Mouse (Mus musculus) CH12.LX (cell line): Measurements from ENCODE around the gene Idh3g. TPM values are rescaled to one million over a fixed set of nuclear protein-coding genes. Genes with fewer than 3 reads are reported as not detected.

Source experiments
- DNase-seq: peaks from one replicate; pipeline ENCODE4 v3.0.0-alpha.2; 2013; ENCODE audit errors: extremely low read depth
- H3K27ac ChIP-seq: 2 replicates; pipeline ENCODE4 v1.5.1; 2012; ENCODE audit warnings: low read depth, mild to moderate bottlenecking, control low read depth, moderate library complexity; ENCODE audit not compliant: insufficient read depth
- H3K27me3 ChIP-seq: replicated peaks from 2 replicates; pipeline ENCODE3; 2012; ENCODE audit warnings: inconsistent platforms
- H3K36me3 ChIP-seq, 2 experiments: replicated peaks in 1 of 2; 2 replicates each; pipeline versions ENCODE3 to v1.6.1; 2012; ENCODE audit warnings: inconsistent platforms in 1 of 2, low read length in 1 of 2, mild to moderate bottlenecking in 1 of 2, mixed read lengths in 1 of 2, moderate library complexity in 1 of 2; ENCODE audit not compliant: control insufficient read depth in 1 of 2, insufficient read depth in 1 of 2
- H3K4me1 ChIP-seq, 2 experiments: 2 replicates each; pipeline ENCODE4 v1.6.1; 2012; ENCODE audit warnings: inconsistent platforms in 1 of 2, moderate library complexity in 1 of 2; ENCODE audit not compliant: insufficient read depth in 2 of 2, control insufficient read depth in 1 of 2
- H3K4me2 ChIP-seq: 2 replicates; pipeline ENCODE4 v1.6.1; 2012; ENCODE audit warnings: low read depth, mild to moderate bottlenecking, control low read depth; ENCODE audit not compliant: poor library complexity, insufficient read depth, severe bottlenecking
- H3K4me3 ChIP-seq, 3 experiments: fragments of 150-350 bp in 1 of 3; sonication (generic) in 1 of 3; replicated peaks in 1 of 3; 2 replicates each; pipeline versions ENCODE3 to v1.5.1; 2011 to 2012; ENCODE audit warnings: low read depth in 2 of 3, low read length in 2 of 3, mild to moderate bottlenecking in 2 of 3, moderate library complexity in 2 of 3, control low read depth in 1 of 3, improper control_type of control experiment in 1 of 3, inconsistent platforms in 1 of 3, mixed read lengths in 1 of 3; ENCODE audit not compliant: poor library complexity in 1 of 3
- H3K79me2 ChIP-seq: replicated peaks from 2 replicates; pipeline ENCODE4 v1.6.1; 2012; ENCODE audit warnings: mild to moderate bottlenecking, moderate library complexity; ENCODE audit not compliant: control insufficient read depth, poor library complexity, insufficient read depth, severe bottlenecking; ENCODE audit errors: extremely low read depth
- H3K9ac ChIP-seq: 2 replicates; pipeline ENCODE4 v1.6.1; 2012; ENCODE audit warnings: low read depth, mild to moderate bottlenecking, control low read depth, moderate library complexity; ENCODE audit not compliant: insufficient read depth
- H3K9me3 ChIP-seq: replicated peaks from 2 replicates; pipeline ENCODE3; 2012; ENCODE audit warnings: low read length, inconsistent platforms, mixed read lengths
- CTCF ChIP-seq, 2 experiments: IDR thresholded peaks in 1 of 2; conservative IDR thresholded peaks in 1 of 2; 2 replicates each; pipeline ENCODE4 v1.5.1; 2011 to 2012; ENCODE audit warnings: low read depth in 2 of 2, low read length in 2 of 2, improper control_type of control experiment in 1 of 2, inconsistent platforms in 1 of 2, mild to moderate bottlenecking in 1 of 2, moderate library complexity in 1 of 2
- ETS1 ChIP-seq: conservative IDR thresholded peaks from 2 replicates; pipeline ENCODE4 v1.6.1; 2012; ENCODE audit warnings: low read depth, mild to moderate bottlenecking, inconsistent platforms, low read length, improper control_type of control experiment, moderate library complexity
- IRF4 ChIP-seq: IDR thresholded peaks from 2 replicates; pipeline ENCODE4 v1.6.1; 2014; ENCODE audit warnings: low read depth, mild to moderate bottlenecking, inconsistent platforms, low read length, improper control_type of control experiment
- MAFK ChIP-seq: IDR thresholded peaks from 2 replicates; pipeline ENCODE4 v1.6.1; 2011; ENCODE audit warnings: low read length, improper control_type of control experiment; ENCODE audit not compliant: insufficient replicate concordance
- MAZ ChIP-seq: IDR thresholded peaks from 2 replicates; pipeline ENCODE4 v1.6.1; 2012; ENCODE audit warnings: low read depth, mild to moderate bottlenecking, inconsistent platforms, low read length, improper control_type of control experiment, moderate library complexity
- NRF1 ChIP-seq: IDR thresholded peaks from 2 replicates; pipeline ENCODE4 v1.6.1; 2014; ENCODE audit warnings: low read depth, mild to moderate bottlenecking, inconsistent platforms, low read length, improper control_type of control experiment, moderate library complexity
- PAX5 ChIP-seq: IDR thresholded peaks from 2 replicates; pipeline ENCODE4 v1.6.1; 2012; ENCODE audit warnings: low read length, inconsistent platforms, mixed read lengths
- POLR2AphosphoS2 ChIP-seq: IDR thresholded peaks from 2 replicates; pipeline ENCODE4 v1.6.1; 2011; ENCODE audit warnings: low read depth, low read length, improper control_type of control experiment
- RAD21 ChIP-seq: IDR thresholded peaks from 2 replicates; pipeline ENCODE4 v1.6.1; 2011; ENCODE audit warnings: low read depth, mild to moderate bottlenecking, low read length, improper control_type of control experiment, moderate library complexity
- TCF12 ChIP-seq: IDR thresholded peaks from 2 replicates; pipeline ENCODE4 v1.6.1; 2014; ENCODE audit warnings: low read depth, mild to moderate bottlenecking, inconsistent platforms, low read length, improper control_type of control experiment
- USF1 ChIP-seq: IDR thresholded peaks from 2 replicates; pipeline ENCODE4 v1.6.1; 2014; ENCODE audit warnings: low read depth, mild to moderate bottlenecking, inconsistent platforms, low read length, improper control_type of control experiment
- ZNF384 ChIP-seq: IDR thresholded peaks from 2 replicates; pipeline ENCODE4 v1.6.1; 2012; ENCODE audit warnings: low read depth, low read length, improper control_type of control experiment, inconsistent platforms
- dilution Hi-C: fragments of 300-500 bp; cut with MboI; formaldehyde crosslinking; loops from 2 replicates; pipeline ENCODE4 v1.14.3; 2020; ENCODE audit warnings: low sequenced_read_pairs; ENCODE audit not compliant: extremely low pct_unique_long_range_greater_than_20kb, extremely low pct_ligation_motif_present
- in situ Hi-C: fragments of 300-500 bp; cut with MboI; formaldehyde crosslinking; loops from 3 replicates; pipeline ENCODE4 v1.14.3; 2019; ENCODE audit warnings: low sequenced_read_pairs, low pct_ligation_motif_present, low pct_unique_long_range_greater_than_20kb, mixed read lengths
- polyA plus RNA-seq: library from polyadenylated mRNA; unstranded; fragments of >175 nt; gene quantifications from 2 replicates; pipeline ENCODE4 v1.2.1, GENCODE M21; 2012; ENCODE audit warnings: low read depth; ENCODE audit not compliant: insufficient read length
- total RNA-seq, 2 experiments: library from RNA; depleted of rRNA; stranded (reverse); fragments of 300-350 nt in 1 of 2; fragments of >200 nt in 1 of 2; gene quantifications; 2 replicates each; pipeline ENCODE4 v1.2.3; 2012 to 2014

Gene Idh3g
- total and polyA plus RNA-seq, 3 experiments, result 209 to 237 (median 219) TPM

GRCm38 (mm10) chrX:73835731-73836130 lies 49.0 kb upstream of the Idh3g start:
- Histone ChIP-seq H3K79me2 (no peaks in the 10 kb centered on the region), H3K27ac (no peak overlapping the region), H3K4me1 (no peaks in the 10 kb centered on the region), H3K9me3 (no peaks in the 10 kb centered on the region), H3K4me3 (no peak overlapping the region), H3K4me2 (no peak overlapping the region), H3K36me3 (no peaks in the 10 kb centered on the region), H3K27me3 (no peaks in the 10 kb centered on the region), H3K9ac (no peak overlapping the region)
- in situ Hi-C loops (no loop called here), dilution Hi-C loops (no loop called here)
- TF ChIP-seq ZNF384 (no peak), POLR2AphosphoS2 (no peak), TCF12 (no peak), IRF4 (no peak), RAD21 (no peak), ETS1 (no peak), CTCF (conservative IDR thresholded peaks at IDR 0.05 in 1 of 2, IDR thresholded peaks at IDR 0.05 in 1 of 2; ENCODE audit: low read depth in 2 of 2, low read length in 2 of 2) (no peak)
- DNase-seq, result no peak

GRCm38 (mm10) chrX:73824185-73825151 lies 37.8 kb upstream of the Idh3g start, which contains the start of gene Pdzd4:
Gene Pdzd4 (minus strand): TSS chrX:73824969.
- in situ Hi-C loops, result no loop called here
- no peaks in the 10 kb centered on the region for H3K27me3 ChIP-seq
- H3K36me3 ChIP-seq, result no peaks in the 10 kb centered on the region
- no peaks in the 10 kb centered on the region for H3K79me2 ChIP-seq
- H3K9ac ChIP-seq, result peak within 1 kb of the TSS; percentile 91
- DNase-seq, result peak; percentile 10
- peaks cover 0 to 7% of the 10 kb centered on the region in 2 experiments; a peak in 1 of 4 replicates for H3K4me1 ChIP-seq
- H3K4me3 ChIP-seq, result peak within 1 kb of the TSS; percentile 38 to 81 (median 56)
- no peaks in the 10 kb centered on the region for H3K9me3 ChIP-seq
- TF ChIP-seq NRF1, result peak; percentile 81
- no peak for TF ChIP-seq USF1
- TF ChIP-seq MAZ, result no peak
- no peak for TF ChIP-seq MAFK
- no peak for TF ChIP-seq PAX5
- dilution Hi-C loops, result no loop called here
- peak within 1 kb of the TSS; percentile 87 for H3K4me2 ChIP-seq
- H3K27ac ChIP-seq, result no peak within 1 kb of the TSS
